In the genomic region with DNA sequence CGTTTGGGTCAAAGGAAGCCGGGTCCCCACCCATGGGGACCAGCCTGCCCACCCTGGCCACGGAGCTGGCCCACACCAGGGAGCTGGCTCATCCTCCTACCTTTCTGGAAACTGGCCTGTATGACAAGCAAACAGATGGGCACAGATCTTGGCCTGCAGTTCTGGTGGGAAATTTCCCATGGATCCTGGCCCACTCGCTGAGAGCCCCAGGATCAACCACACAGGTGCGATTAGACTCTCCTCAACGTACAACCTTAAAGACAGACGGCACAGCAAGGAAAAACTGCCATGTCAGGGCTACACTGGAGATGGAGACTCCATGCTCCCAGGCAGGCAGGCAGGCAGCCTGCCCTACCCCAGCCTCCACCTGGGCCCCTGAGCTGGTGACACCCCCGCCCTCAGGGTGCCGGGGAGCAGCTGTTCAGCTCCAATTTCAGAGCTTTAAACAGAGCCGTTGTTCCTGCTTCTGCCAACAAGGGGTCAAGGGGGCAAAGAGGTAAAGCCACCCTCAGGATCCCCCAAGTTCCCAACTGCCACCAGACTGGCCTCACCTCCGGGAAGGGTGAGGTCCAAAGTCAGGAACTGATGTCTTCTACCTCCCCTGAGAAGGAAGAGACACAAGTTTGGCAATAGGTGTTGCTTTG, we compare ENCODE assay signal across 10 mouse cellular contexts. TPM values are rescaled to one million over a fixed set of nuclear protein-coding genes. Genes with fewer than 3 reads are reported as not detected.
DNase-seq lines count a peak whose midpoint lies in the region; ATAC-seq lines count a peak whose summit lies in the region.
"Had no signal": no experiment of that assay in that cellular context is flagged by ENCODE, and none has a peak within 500 bp of the region (broad histone marks: within the 10 kb centered on the region; RNA-seq: fewer than 3 reads in every experiment).

No protein-coding gene starts in this region.

- H3K36me3 ChIP-seq in forebrain, embryonic 13.5 days (ENCODE audit: poor library complexity, severe bottlenecking): no peaks in the 10 kb centered on the region
- no peaks in the 10 kb centered on the region for H3K36me3 ChIP-seq in forebrain, embryonic 12.5 days (replicated peaks)
- H3K36me3 ChIP-seq in kidney, embryonic 16.5 days (ENCODE audit: insufficient read depth, low read length): no peaks in the 10 kb centered on the region
- H3K36me3 ChIP-seq in limb, embryonic 11.5 days (ENCODE audit: control insufficient read depth, insufficient read depth, low read length): no peaks in the 10 kb centered on the region

- 40% methylated on average over 11 of the region's 11 CpGs for WGBS in forebrain, embryonic 13.5 days
- 48% methylated on average over 11 of the region's 11 CpGs for WGBS in forebrain, embryonic 12.5 days
- 27% methylated on average over 11 of the region's 11 CpGs for WGBS in kidney, embryonic 16.5 days
- 25% methylated on average over 11 of the region's 11 CpGs for WGBS in limb, embryonic 11.5 days

- H3K27ac ChIP-seq in forebrain, embryonic 13.5 days: no peak overlapping the region
- H3K27ac ChIP-seq in forebrain, embryonic 12.5 days: no peak overlapping the region
- H3K27ac ChIP-seq in kidney, embryonic 16.5 days (ENCODE audit: low read length): peak overlapping the region; percentile 54; the same call in 1 of the 2 replicates
- H3K27ac ChIP-seq in limb, embryonic 11.5 days (replicated peaks; ENCODE audit: low read depth, low read length): no peak overlapping the region

- no peak for DNase-seq in kidney, postnatal 10 days
- peak; percentile 87 for DNase-seq in cerebellum, adult 11 months
- DNase-seq in limb, embryonic 11.5 days (ENCODE audit: low spot score): peak; percentile 61
- no peak for DNase-seq in right cerebral cortex, postnatal 14 days
- DNase-seq in adrenal gland, adult 18-20 months (ENCODE audit: low spot score in 2 of 2): no peak
- DNase-seq: B cell, adult 2 months had no signal

- H3K9ac ChIP-seq in forebrain, embryonic 13.5 days: no peak overlapping the region
- H3K9ac ChIP-seq in forebrain, embryonic 12.5 days: no peak overlapping the region
- H3K9ac ChIP-seq in kidney, embryonic 16.5 days (replicated peaks; ENCODE audit: low read length): peak overlapping the region; percentile 22; the same call in 1 of the 2 replicates
- peak overlapping the region; percentile 27; the same call in 1 of the 2 replicates for H3K9ac ChIP-seq in limb, embryonic 11.5 days (ENCODE audit: low read length)

- H3K27me3 ChIP-seq in forebrain, embryonic 13.5 days: peaks cover 43% of the 10 kb centered on the region
- H3K27me3 ChIP-seq in forebrain, embryonic 12.5 days: peaks cover 56% of the 10 kb centered on the region
- H3K27me3 ChIP-seq in kidney, embryonic 16.5 days (ENCODE audit: insufficient read depth, low read length): peaks cover 15% of the 10 kb centered on the region
- peaks cover 25% of the 10 kb centered on the region for H3K27me3 ChIP-seq in limb, embryonic 11.5 days (ENCODE audit: control insufficient read depth, insufficient read depth, low read length)

- peaks cover 30% of the 10 kb centered on the region for H3K4me1 ChIP-seq in forebrain, embryonic 13.5 days
- peaks cover 20% of the 10 kb centered on the region for H3K4me1 ChIP-seq in forebrain, embryonic 12.5 days
- peaks cover 35% of the 10 kb centered on the region for H3K4me1 ChIP-seq in kidney, embryonic 16.5 days (ENCODE audit: insufficient read depth, low read length)
- H3K4me1 ChIP-seq in limb, embryonic 11.5 days (ENCODE audit: control insufficient read depth, insufficient read depth, low read length): peaks cover 12% of the 10 kb centered on the region

- 0 out of 2 replicates have a peak, but pooled peaks have one; percentile 3 for ATAC-seq in forebrain, embryonic 13.5 days
- ATAC-seq in forebrain, embryonic 12.5 days (ENCODE audit: low FRiP score): no peak
- ATAC-seq in kidney, embryonic 16.5 days (ENCODE audit: low FRiP score, low TSS enrichment): no peak
- ATAC-seq in limb, embryonic 11.5 days (ENCODE audit: insufficient number of reproducible peaks, low FRiP score, low TSS enrichment, low read depth): no peak

- no peak overlapping the region for H3K4me2 ChIP-seq in forebrain, embryonic 13.5 days
- no peak overlapping the region for H3K4me2 ChIP-seq in forebrain, embryonic 12.5 days
- peak overlapping the region; percentile 26; the same call in 1 of the 2 replicates for H3K4me2 ChIP-seq in kidney, embryonic 16.5 days (replicated peaks; ENCODE audit: low read depth, low read length)
- no peak overlapping the region for H3K4me2 ChIP-seq in limb, embryonic 11.5 days (ENCODE audit: low read depth, severe bottlenecking)

- no peaks in the 10 kb centered on the region for H3K9me3 ChIP-seq in forebrain, embryonic 13.5 days (replicated peaks)
- H3K9me3 ChIP-seq in forebrain, embryonic 12.5 days: no peaks in the 10 kb centered on the region
- no peaks in the 10 kb centered on the region for H3K9me3 ChIP-seq in kidney, embryonic 16.5 days (ENCODE audit: low read length)
- no peaks in the 10 kb centered on the region for H3K9me3 ChIP-seq in limb, embryonic 11.5 days (ENCODE audit: control insufficient read depth, low read length)

- no peak overlapping the region for H3K4me3 ChIP-seq in forebrain, embryonic 13.5 days
- H3K4me3 ChIP-seq in forebrain, embryonic 12.5 days (replicated peaks): no peak overlapping the region
- no peak overlapping the region for H3K4me3 ChIP-seq in kidney, embryonic 16.5 days (ENCODE audit: low read length)
- H3K4me3 ChIP-seq in limb, embryonic 11.5 days (ENCODE audit: low read depth, low read length): no peak overlapping the region

RNA-seq across cellular contexts. Expression of a gene that starts 3.8 kb away (rescaled TPM):
- 0.36 and 0.81 TPM in 2 replicates for polyA plus RNA-seq in forebrain, embryonic 13.5 days (2015; fragmentation: Nextera tagmentation; extraction: Ambion mirVana)
- 0.85 and 0.88 TPM in 2 replicates for polyA plus RNA-seq in forebrain, embryonic 12.5 days (2016; fragmentation: Nextera tagmentation; extraction: Ambion mirVana)
- polyA plus RNA-seq in kidney, embryonic 16.5 days (2015; fragmentation: Nextera tagmentation; extraction: Ambion mirVana): 3.0 and 3.3 TPM in 2 replicates
- polyA plus RNA-seq in limb, embryonic 11.5 days (2014; fragmentation: Nextera tagmentation; extraction: Ambion mirVana): 1.3 and 2.1 TPM in 2 replicates
- 1 to 10 TPM; 2.6 to 3.8 TPM for total RNA-seq in adrenal gland, adult 18-20 months (2021)
- total RNA-seq: megakaryocyte progenitor cell, adult 5-6 weeks had no signal

RNA-seq across cellular contexts. Expression of a gene that starts 58.8 kb away (rescaled TPM):
- 15.9 and 17.5 TPM in 2 replicates for polyA plus RNA-seq in forebrain, embryonic 13.5 days (2015; fragmentation: Nextera tagmentation; extraction: Ambion mirVana)
- polyA plus RNA-seq in forebrain, embryonic 12.5 days (2016; fragmentation: Nextera tagmentation; extraction: Ambion mirVana): 15.4 and 19.7 TPM in 2 replicates
- 24.1 and 28.4 TPM in 2 replicates for polyA plus RNA-seq in kidney, embryonic 16.5 days (2015; fragmentation: Nextera tagmentation; extraction: Ambion mirVana)
- polyA plus RNA-seq in limb, embryonic 11.5 days (2014; fragmentation: Nextera tagmentation; extraction: Ambion mirVana): 21.4 and 22.3 TPM in 2 replicates
- 10 to 100 TPM; 22.0 to 36.4 TPM for total RNA-seq in adrenal gland, adult 18-20 months (2021)

Comparison
In these comparisons a context has a peak if more than half of its experiments do, and no peak if none do; other contexts are left out.
1. H3K9ac ChIP-seq: peak in kidney, embryonic 16.5 days (single experiment) and limb, embryonic 11.5 days (single experiment); none in forebrain, embryonic 13.5 days (single experiment) and forebrain, embryonic 12.5 days (single experiment).
2. DNase-seq: peak in cerebellum, adult 11 months (single experiment) and limb, embryonic 11.5 days (single experiment); none in kidney, postnatal 10 days (single experiment), right cerebral cortex, postnatal 14 days (single experiment) and adrenal gland, adult 18-20 months (0 of 2).